Mouse (Mus musculus) Muller cell, postnatal 12 days (primary cell): ENCODE results near the gene Selenow.
"Not testable (repeated sequence)": the region's sequence is repeated elsewhere in the genome, so short reads cannot be mapped to it uniquely, and the experiment has no call there.

ENCODE experiments used
- DNase-seq: peaks from one replicate; pipeline ENCODE4 v3.0.0-alpha.2; 2015; ENCODE audit errors: inconsistent ontology term

Gene Selenow

DNA sequence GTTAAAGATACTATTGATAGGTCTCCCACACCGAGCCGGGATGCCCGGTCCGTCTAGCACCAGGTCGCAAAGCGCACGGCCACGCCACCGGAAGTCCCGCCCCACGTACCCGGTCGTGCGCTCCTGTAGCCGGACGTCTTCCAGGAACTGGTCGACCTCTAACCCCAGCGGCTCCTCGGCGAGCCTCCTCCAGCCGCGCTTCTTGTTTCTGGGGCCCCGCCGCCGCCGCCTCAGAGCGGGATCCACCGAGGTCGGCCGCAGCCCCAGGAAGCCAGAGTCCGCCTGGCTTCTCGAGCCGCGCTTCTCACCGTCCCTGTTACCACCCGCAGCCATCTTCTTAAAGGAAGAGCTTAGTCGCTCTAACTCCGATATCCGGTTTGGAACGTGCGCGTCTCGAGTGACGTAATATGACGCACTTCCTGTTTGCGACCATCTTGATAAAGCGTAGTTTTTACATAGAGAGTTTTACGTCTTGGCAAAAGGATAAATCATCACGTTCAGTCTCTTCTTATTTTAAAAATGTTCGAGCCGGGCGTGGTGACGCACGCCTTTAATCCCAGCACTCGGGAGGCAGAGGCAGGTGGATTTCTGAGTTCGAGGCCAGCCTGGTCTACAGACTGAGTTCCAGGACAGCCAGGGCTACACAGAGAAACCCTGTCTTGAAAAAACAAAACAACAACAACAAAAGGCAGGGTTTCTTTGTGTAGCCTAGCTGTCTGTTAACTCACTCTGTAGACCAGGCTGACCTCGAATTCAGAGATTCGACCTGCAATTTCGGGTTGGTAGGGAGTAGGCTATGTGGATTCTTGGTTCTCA is 23.7 kb upstream of the Selenow start, which contains the start of gene Nop53:
Gene Nop53, minus strand, starts transcription at position 354 of the 816 bp plus-strand sequence.
- DNase-seq = peak; percentile 94

DNA sequence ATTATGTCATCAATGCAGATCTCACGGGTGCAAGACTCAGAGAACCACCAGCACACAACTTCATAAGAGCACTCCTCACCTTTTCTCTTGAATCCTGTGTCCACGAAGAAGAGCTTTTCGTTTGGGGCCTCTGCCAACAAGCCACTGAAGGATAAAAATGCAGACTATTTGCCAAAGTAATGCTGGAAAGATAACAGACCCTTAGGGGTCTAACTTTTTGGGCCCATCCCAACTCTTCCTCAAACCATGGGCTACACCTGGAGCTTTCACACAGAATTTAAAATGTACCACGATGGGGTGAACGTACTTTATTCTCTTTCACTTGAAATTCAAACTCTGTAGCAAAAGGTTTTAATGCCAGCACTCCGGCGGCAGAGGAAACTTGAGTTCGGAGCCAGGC is 23.0 kb upstream of the Selenow start:
- no peak for DNase-seq

DNA sequence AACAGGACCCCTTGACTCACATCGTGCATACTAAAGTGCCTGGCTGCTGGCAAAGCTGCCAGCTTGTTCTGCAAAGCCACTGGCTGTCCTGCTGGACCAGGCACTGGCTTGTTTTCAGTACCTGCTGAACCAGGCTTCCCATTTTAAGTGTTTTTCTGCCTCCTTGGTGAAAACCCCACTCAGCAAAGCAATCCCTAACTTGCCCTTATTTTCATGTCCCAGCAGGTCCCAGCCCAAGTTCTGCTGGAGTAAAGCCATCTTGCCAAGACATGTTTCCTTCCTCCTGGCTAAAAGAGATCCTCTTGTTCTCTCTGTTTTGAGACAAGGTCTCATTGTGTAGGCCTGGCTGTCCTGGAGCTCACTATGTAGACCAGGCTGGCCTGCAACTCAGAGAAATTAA is 22.1 kb upstream of the Selenow start:
- DNase-seq = no peak

DNA sequence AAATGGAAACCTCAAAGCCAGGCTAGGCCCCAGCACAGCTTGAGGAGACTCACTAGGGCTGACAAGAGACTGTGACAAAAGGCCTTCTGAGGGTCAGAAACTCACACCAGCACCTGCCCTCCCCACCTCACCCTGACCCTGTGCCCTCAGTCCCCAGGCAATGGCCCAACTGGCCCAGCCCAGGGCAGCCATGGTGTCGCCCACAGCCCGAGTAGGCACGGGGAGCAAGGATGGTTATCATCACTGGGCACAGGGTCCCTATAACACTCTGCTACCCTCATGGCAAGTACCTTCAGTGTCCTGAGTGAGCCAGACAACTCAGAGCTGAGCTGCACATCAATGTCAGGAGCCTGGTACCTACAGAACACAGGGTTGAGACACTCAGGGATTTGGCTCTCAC is 16.4 kb upstream of the Selenow start:
- DNase-seq = no peak

DNA sequence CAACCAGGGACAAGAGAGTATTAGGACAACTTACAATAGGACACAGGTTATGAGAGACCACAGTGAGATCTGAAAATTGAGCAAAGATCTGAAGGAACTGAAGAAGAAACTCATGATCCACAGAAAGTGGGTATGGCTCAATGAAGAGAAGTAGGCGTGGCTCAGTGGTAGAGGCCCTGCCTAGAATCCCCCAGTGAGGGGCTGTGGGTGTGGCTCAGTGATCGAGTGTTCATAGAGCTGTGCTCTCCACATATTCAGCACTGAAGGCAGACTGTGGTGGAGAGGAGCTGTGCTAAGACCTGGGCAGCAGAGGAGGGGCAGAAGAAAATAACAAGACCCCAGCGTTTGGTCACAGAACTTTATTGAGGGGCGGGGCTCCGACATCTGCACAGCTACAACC is 15.3 kb upstream of the Selenow start:
- DNase-seq = no peak

DNA sequence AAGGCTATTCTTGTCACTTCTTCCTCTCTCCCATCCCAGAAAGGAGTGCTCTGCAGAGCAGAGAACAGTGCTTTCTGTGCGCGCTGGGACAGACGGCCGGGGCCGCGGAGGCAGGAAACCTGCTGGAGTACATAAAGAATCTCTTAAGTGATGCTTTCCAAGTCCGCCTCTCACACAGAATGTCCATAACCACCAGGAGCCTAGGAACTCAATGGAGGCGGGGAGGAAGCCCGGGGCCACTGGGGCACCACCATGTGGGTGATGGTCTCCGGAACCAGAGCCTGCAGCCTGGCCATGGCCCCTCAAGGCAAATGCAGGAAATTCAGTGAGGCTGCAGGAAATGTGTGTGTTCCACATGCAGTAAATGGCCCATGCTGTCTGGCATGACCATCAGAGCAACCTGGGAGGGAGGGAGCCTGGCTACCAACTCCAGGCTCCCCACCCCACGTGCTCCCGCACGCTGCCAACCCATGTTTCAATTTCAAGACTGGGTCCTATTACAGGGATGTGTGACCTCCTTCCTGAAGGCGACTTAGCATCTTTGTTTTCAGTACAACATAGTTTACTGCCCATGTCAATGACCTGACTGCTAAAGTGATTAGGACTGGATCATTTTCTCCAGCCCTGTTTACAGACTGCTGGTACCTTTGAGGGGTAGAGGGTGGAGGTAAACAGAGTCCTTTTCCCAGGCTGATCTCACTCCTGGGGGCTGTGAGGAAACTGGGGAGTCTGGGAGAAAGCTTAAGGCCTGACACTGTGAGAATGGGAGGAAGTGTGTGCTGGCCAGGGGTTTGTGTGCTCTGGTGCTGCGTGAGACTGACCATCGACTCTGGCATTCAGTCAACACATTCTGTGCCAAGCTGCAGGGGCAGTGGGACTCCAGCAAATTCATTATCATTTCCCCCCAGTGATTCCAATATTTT is 11.5 kb upstream of the Selenow start:
- no peak for DNase-seq

DNA sequence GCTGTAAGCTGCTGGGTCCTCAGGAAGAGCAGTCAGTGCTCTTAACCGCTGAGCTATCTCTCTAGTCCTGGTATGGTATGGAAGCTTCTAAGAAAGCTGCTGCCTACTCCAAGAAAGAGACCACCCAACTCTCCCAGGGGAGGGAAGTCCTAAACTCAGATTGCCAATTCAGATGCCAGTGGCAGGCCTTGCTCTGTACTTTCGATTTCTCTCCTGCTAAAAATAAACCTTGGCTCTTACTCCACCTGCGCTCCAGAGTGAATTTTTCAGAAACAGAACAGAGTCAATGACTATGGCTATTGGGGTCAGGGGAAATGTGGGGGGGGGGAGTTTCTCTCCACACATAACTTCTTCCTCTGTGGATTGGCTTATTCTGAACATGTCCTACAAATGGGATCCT is 9.4 kb upstream of the Selenow start:
- DNase-seq = no peak

DNA sequence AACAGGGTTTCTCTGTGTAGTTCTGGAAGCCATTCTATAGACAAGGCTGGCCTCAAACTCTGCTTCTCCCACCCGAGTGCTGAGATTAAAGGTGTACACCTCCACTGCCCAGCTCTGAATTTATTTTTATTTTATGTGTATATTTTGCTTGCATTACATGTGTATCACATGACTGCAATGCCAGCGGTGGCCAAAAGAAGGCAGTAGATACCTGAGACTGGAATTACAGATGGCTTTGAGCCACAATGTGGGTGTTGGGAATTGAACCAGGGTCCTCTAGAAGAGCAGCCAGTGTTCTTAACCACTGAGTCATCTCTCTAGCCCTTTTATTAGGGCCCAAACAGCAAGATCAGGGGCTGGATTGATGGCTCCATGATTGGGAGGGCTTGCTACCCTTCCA is 8.3 kb upstream of the Selenow start:
- no peak for DNase-seq

DNA sequence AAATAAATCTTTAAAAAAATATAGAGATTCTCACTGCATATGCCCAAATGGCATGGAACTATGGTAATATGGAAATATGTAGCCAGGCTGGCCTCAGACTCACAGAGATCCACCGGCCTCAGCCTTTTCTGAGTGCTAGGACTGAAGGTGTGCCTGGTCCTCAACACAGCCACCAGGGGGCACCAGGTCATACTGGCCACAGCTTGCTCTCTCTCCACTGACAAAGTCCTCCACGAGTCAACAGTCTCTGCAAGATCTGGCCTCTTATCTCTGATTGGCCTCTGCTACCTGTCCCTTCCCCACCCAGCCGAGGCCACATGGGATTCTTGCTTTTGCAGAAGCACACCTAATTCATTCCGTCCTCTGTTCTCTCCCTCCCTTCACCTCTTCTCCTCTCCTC is 7.7 kb upstream of the Selenow start:
- peak; percentile 37 for DNase-seq

DNA sequence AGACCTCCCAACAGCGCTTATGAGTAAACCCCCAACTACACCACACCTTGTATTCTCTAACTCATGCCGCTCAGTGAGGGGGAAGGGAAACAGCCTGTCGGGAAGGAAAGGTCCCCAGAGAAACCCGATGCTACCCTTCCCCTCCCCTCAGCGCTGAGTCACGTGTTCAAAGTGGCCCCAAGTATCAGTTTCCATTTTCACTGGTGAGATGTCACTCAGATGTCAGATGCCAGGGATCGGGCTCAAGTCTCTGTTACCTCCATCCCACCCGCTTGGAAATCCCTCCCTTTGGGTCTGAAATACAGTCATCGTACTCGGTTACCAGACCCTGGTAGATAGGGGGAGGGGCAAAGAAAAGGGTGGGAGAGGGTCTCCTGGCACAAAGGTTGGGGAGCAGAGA is 406 bp downstream of the Selenow start:
- peak; percentile 66 for DNase-seq

DNA sequence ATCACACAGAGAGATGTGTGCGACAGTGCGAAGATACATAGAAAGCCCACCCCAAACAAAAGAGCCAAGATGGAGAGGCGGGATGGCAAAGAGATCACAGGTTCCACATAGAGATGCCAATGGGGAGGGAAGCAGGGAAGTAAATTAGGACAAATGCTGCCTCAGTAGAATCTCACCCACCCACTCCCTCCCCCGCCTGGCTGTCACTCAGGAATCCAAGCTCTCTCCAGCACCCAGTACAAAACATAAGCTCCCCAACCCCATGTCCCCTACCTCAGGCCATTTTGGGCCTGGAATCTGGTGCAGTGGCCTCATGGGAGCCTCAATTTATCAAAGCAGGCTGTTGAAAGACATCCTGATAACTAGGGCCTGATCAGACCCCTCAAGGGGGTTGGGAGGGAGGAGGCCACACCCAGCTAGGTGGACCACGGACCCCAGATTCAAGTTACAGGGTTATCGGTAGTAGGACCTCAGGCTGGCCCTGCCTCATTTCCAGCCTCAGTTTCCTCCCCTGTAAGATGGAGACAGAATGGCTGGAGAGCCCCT is 1.5 kb downstream of the Selenow start:
- no peak for DNase-seq

DNA sequence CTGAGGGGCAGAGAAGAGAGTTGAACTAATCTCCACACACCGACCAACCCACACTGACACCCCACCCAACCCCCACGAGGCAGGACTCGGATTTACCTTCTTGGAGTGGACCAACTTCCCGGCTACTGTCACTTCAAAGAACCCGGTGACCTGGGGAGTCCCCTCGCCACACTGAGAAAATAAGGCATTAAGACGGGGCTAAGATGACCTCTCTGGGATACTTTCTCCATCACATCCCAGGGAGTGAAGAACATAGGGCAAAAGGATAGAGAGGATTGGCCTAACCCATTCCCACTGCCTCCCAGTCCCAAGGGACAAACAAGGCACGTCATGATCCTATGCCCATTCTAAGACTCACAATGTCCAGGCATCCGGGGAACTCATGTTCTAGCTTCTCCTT is 2.3 kb downstream of the Selenow start:
- no peak for DNase-seq

DNA sequence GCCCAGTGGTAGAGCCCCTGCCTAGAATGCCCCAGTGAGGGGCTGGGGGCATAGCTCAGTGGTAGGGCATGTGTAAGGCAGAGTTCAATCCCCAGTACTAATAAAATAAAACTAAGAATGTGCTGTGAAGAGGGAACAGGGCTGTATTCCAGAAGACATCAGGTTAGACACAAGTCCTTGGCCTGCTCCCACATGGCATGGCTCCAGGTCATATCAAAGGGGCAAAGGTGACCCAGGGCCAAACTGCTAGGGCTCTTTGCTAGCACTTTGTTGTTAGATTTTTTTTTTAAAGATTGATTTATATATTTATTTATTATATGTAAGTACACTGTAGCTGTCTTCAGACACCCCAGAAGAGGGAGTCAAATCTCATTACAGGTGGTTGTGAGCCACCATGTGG is 3.8 kb downstream of the Selenow start:
- no peak for DNase-seq

DNA sequence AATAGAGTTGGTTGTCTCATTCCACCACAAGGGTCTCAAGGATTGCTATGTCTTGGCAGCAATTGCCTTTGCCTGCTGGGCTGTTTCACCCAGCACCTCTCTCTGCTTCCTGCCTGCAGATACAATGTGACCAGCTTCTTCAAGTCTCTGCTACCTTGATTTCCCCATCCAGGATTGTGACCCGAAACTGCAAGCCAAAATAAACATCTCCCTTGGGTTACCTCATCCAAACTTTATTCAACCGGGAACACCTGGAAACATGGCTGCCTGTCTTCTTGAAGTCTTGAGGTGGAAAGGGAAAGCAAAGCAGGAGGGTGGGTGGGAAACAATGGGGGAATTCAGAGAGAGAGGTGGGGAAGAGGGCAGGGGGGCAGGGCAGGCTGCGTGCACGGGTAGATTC is 5.2 kb downstream of the Selenow start:
- no peak for DNase-seq

DNA sequence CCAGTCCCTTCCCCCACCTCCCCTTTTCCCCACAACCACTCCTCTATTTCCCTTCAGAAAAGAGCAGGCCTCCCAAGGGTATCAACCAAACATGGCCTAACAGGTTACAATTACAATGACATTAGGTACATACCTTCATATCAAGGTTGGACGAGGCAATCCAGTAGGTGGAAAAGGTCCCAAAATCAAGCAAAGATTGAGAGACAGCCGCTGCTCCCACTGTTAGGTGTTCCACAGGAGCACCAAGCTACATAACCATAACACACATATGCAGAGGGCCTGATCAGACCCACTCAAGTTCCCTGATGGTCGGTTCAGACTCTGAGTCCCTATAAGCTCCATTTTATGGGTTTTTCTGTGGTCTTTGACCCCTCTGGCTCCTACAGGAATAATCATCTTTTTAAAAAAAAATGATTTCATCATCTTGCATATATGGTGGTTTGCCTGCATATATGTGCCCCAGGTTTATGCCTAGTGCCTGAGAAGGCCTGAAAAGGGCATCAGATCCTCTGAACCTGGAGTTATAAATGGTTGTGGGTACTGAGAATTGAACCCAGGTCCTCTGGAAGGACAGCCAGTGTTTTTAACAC is 6.0 kb downstream of the Selenow start:
- no peak for DNase-seq

DNA sequence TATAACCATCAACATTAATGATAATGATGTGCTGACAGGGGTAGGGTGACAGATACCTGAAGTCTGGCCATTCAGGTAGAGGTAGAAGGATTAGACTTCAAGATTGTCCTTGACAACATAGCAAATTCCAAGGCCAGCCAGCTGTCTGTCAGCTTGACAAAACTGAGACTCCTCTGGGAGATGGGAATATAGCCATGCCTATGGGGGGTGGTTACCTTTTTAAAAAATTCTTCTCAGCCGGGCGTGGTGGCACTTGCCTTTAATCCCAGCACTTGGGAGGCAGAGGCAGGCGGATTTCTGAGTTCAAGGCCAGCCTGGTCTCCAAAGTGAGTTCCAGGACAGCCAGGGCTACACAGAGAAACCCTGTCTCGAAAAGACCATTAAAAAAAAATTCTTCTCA is 6.5 kb downstream of the Selenow start:
- not testable (repeated sequence) for DNase-seq

DNA sequence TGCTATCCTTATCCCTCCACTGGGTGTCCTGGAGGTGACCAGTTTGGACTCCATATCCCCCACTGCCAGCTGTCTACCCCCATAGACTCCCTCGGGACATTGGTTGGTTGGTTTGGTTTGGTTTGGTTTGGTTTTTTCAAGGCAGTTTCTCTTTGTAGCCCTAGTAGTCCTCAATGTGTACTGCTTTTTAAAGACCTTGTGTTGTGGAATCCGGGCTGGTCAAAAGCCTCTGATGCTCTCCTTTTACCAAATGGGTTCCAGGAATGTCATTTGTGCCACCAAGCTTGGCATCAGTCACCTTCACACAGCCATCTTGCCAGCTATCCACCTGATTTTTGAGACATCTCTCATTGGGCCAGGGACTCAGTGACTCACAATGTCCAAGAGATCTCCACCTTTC is 7.5 kb downstream of the Selenow start:
- peak; percentile 23 for DNase-seq

DNA sequence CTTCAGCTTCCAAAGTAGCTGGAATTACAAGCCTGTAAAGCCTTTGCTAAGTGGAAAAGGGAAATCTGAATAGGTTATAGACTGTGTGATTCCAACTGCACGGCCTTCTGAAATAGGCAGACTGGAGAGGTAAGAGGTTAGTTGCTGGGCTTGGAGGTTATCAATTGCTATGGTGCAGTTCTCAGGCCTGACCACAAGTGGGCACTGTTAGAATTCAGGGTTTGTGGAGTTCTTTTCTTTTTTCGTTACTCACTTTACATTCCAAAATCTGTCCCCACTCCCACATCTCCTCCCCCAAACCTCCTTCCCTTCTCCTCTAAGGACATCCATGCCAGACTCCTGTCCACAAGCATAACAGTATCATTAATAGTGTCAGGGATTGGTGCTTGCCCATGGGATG is 8.0 kb downstream of the Selenow start:
- peak; percentile 14 for DNase-seq

DNA sequence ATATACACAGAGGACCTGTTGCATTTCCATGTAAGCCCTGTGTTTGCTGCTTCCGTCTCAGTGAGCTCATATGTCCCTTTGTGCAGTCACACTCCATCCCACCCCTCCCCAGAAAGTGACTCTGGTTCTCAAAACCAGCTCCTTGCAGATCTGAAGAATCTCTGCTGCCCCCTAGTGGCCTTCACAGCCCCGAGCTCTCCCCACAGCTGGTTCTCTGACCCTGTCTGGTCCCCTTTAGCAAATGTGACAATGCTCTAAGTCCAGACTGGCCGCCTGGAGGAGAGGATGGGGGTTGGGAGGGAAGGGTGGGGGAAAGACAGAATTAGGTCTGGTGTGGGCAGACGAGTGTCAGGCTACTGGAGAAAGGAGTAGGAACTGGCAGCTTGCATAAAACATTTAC is 10.0 kb downstream of the Selenow start:
- DNase-seq = peak; percentile 74

DNA sequence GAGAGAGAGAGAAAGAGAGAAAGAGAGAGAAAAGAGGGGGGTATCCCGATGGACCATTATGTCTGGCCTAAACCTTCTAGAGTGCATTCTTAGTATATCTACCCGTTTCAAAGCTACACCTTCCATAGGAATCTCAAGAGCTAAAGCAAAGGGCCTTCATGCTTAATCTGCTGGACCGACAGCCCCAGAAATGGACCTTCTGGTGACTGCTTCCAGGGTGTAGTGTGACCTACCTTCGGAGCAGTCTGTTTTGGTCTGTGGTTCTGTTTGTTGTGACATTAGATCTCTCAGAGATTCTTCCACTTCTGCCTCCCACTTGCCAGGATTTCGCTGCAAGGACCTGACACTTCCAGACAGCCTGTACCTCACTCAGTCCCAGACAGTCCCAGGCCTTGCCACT is 11.7 kb downstream of the Selenow start:
- DNase-seq = no peak

DNA sequence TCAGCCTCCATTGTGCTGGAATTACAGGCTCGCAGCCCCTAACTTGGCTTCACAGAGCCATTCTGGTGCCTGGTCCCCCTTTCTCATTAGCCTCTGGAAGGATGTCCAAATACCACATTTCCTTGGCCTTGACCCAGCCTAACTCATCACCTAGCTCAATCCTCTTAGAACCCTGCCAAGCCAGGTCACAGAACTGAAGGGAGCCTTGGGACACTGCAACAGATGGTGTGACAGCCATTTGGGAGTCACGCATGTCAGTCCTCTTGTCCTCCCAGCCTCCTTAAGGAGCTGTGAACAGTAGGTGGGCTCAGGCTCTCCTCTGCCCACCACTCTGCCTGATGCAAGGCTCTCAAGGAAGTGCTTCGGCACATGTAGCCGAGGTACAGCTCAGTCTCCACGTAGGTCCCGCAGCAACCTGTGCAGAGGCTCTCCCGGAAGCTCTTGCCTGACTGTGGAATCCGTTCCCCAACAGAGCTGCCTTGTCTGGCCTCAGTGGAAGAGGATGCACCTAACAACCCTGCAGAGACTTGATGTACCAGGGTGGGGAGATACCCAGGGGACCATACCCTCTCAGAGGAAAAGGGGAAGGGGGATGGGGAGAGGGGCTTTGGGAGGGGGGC is 14.1 kb downstream of the Selenow start:
- no peak for DNase-seq

DNA sequence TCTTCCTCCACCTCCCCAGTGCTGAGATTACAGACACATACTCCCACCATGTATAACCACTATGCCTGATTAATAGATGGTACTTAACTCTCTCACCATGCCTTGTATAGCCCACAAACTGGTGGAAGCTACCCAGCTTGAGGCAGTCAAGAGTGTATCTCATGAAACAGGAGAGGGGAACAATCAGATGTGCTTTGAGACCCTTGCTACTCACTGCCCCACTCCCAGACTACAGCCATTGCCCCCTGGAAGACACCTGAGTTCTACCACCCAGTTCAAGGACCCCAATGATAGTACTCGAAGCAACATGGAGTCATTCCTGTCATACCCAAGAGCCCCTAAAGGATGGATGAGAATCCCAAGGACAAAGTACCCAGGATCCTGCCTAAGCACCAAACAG is 15.6 kb downstream of the Selenow start:
- no peak for DNase-seq
